Mouse (Mus musculus): ENCODE measurements around the gene Gm49395. TPM values are rescaled to one million over a fixed set of nuclear protein-coding genes. Genes with fewer than 3 reads are reported as not detected.

Gm49395 gene
- polyA plus RNA-seq, 1 experiment from 2014 or later = 2.0 TPM

GRCm38 (mm10) chr13:115037304-115037703 is 64.4 kb downstream of the Gm49395 start:
- 81% methylated on average over 4 of the region's 4 CpGs for WGBS
- Histone ChIP-seq H3K27me3 (no peaks in the 10 kb centered on the region), H3K4me1 (no peaks in the 10 kb centered on the region), H3K27ac (replicated peaks) (no peak overlapping the region), H3K36me3 (no peaks in the 10 kb centered on the region), H3K9me3 (no peaks in the 10 kb centered on the region), H3K4me3 (no peak overlapping the region), H3K4me2 (replicated peaks) (no peak overlapping the region), H3K9ac (replicated peaks) (no peak overlapping the region)
- ATAC-seq (ENCODE audit: low FRiP score, low read depth) = no peak

GRCm38 (mm10) chr13:115035387-115035786 is 66.3 kb downstream of the Gm49395 start:
- Histone ChIP-seq H3K9me3 (no peaks in the 10 kb centered on the region), H3K9ac (replicated peaks) (no peak overlapping the region), H3K27ac (replicated peaks) (no peak overlapping the region), H3K4me1 (no peaks in the 10 kb centered on the region), H3K27me3 (no peaks in the 10 kb centered on the region), H3K36me3 (no peaks in the 10 kb centered on the region), H3K4me2 (replicated peaks) (no peak overlapping the region), H3K4me3 (no peak overlapping the region)
- ATAC-seq (ENCODE audit: low FRiP score, low read depth) = no peak
- WGBS = 81% methylated on average over 8 of the region's 8 CpGs

GRCm38 (mm10) chr13:115033135-115033534 is 68.6 kb downstream of the Gm49395 start:
- Histone ChIP-seq H3K4me3 (no peak overlapping the region), H3K9ac (replicated peaks) (no peak overlapping the region), H3K4me1 (no peaks in the 10 kb centered on the region), H3K36me3 (no peaks in the 10 kb centered on the region), H3K27me3 (no peaks in the 10 kb centered on the region), H3K4me2 (replicated peaks) (no peak overlapping the region), H3K27ac (replicated peaks) (no peak overlapping the region), H3K9me3 (no peaks in the 10 kb centered on the region)
- ATAC-seq (ENCODE audit: low FRiP score, low read depth) = no peak
- 84% methylated on average over 2 of the region's 2 CpGs for WGBS

GRCm38 (mm10) chr13:115031177-115032000 is 70.3 kb downstream of the Gm49395 start:
- Histone ChIP-seq H3K27me3 (no peaks in the 10 kb centered on the region), H3K9me3 (no peaks in the 10 kb centered on the region), H3K27ac (replicated peaks) (no peak overlapping the region), H3K4me1 (no peaks in the 10 kb centered on the region), H3K36me3 (no peaks in the 10 kb centered on the region), H3K4me2 (replicated peaks) (no peak overlapping the region), H3K9ac (replicated peaks) (no peak overlapping the region), H3K4me3 (no peak overlapping the region)
- ATAC-seq (ENCODE audit: low FRiP score, low read depth) = no peak
- 91% methylated on average over 17 of the region's 17 CpGs for WGBS

GRCm38 (mm10) chr13:115025394-115025793 is 76.3 kb downstream of the Gm49395 start:
- no peak for ATAC-seq (ENCODE audit: low FRiP score, low read depth)
- Histone ChIP-seq H3K4me1 (no peaks in the 10 kb centered on the region), H3K9ac (replicated peaks) (no peak overlapping the region), H3K4me2 (replicated peaks) (no peak overlapping the region), H3K4me3 (no peak overlapping the region), H3K36me3 (no peaks in the 10 kb centered on the region), H3K27me3 (no peaks in the 10 kb centered on the region), H3K9me3 (no peaks in the 10 kb centered on the region), H3K27ac (replicated peaks) (no peak overlapping the region)
- WGBS = 82% methylated on average over 3 of the region's 3 CpGs

GRCm38 (mm10) chr13:115022117-115022787 is 79.5 kb downstream of the Gm49395 start:
- no peak overlapping the region for H3K27ac ChIP-seq (replicated peaks)
- no peak for ATAC-seq (ENCODE audit: low FRiP score, low read depth)
- 90% methylated on average over 6 of the region's 6 CpGs for WGBS

GRCm38 (mm10) chr13:115021411-115021810 is 80.3 kb downstream of the Gm49395 start:
- ATAC-seq (ENCODE audit: low FRiP score, low read depth) = no peak
- Histone ChIP-seq H3K27ac (replicated peaks) (no peak overlapping the region), H3K4me1 (no peaks in the 10 kb centered on the region), H3K36me3 (no peaks in the 10 kb centered on the region), H3K4me2 (replicated peaks) (no peak overlapping the region), H3K27me3 (no peaks in the 10 kb centered on the region), H3K4me3 (no peak overlapping the region), H3K9ac (replicated peaks) (no peak overlapping the region), H3K9me3 (no peaks in the 10 kb centered on the region)
- 81% methylated on average over 10 of the region's 10 CpGs for WGBS

More at GRCm38 (mm10) chr13:115022117-115022787, 79.5 kb downstream of the Gm49395 start:
- Histone ChIP-seq H3K9me3 (no peaks in the 10 kb centered on the region), H3K9ac (replicated peaks) (no peak overlapping the region), H3K4me1 (no peaks in the 10 kb centered on the region), H3K4me3 (no peak overlapping the region), H3K27me3 (no peaks in the 10 kb centered on the region), H3K36me3 (no peaks in the 10 kb centered on the region), H3K4me2 (replicated peaks) (no peak overlapping the region)

- 93% methylated on average over 4 of the region's 4 CpGs for WGBS
- H3K4me2 ChIP-seq (replicated peaks) = no peak overlapping the region
- H3K4me1 ChIP-seq = no peaks in the 10 kb centered on the region
- no peaks in the 10 kb centered on the region for H3K27me3 ChIP-seq
- ATAC-seq (ENCODE audit: low FRiP score, low read depth) = no peak
- no peak overlapping the region for H3K9ac ChIP-seq (replicated peaks)
- H3K9me3 ChIP-seq = no peaks in the 10 kb centered on the region
- no peaks in the 10 kb centered on the region for H3K36me3 ChIP-seq
- H3K4me3 ChIP-seq = no peak overlapping the region
- H3K27ac ChIP-seq (replicated peaks) = no peak overlapping the region
These were observed 81.0 kb downstream of the Gm49395 start for GRCm38 (mm10) chr13:115020727-115021126.

GRCm38 (mm10) chr13:115017545-115017944 is 84.2 kb downstream of the Gm49395 start:
- no peak for ATAC-seq (ENCODE audit: low FRiP score, low read depth)
- Histone ChIP-seq H3K9ac (replicated peaks) (no peak overlapping the region), H3K4me2 (replicated peaks) (no peak overlapping the region), H3K4me1 (no peaks in the 10 kb centered on the region), H3K36me3 (no peaks in the 10 kb centered on the region), H3K27ac (replicated peaks) (no peak overlapping the region), H3K27me3 (no peaks in the 10 kb centered on the region), H3K9me3 (no peaks in the 10 kb centered on the region), H3K4me3 (no peak overlapping the region)
- WGBS = 92% methylated on average over 9 of the region's 9 CpGs

GRCm38 (mm10) chr13:115011547-115011946 is 90.2 kb downstream of the Gm49395 start:
- Histone ChIP-seq H3K9ac (replicated peaks) (no peak overlapping the region), H3K36me3 (no peaks in the 10 kb centered on the region), H3K27ac (replicated peaks) (no peak overlapping the region), H3K9me3 (no peaks in the 10 kb centered on the region), H3K4me2 (replicated peaks) (no peak overlapping the region), H3K4me1 (peaks cover under 1% of the 10 kb centered on the region; the same call in 1 of the 2 replicates), H3K27me3 (no peaks in the 10 kb centered on the region), H3K4me3 (no peak overlapping the region)
- ATAC-seq (ENCODE audit: low FRiP score, low read depth) = no peak
- 60% methylated on average over 6 of the region's 6 CpGs for WGBS

- no peaks in the 10 kb centered on the region for H3K9me3 ChIP-seq
- H3K4me1 ChIP-seq = peaks cover 7% of the 10 kb centered on the region; the same call in 1 of the 2 replicates
- no peak overlapping the region for H3K27ac ChIP-seq (replicated peaks)
- H3K4me3 ChIP-seq = no peak overlapping the region
- WGBS = 38% methylated on average over 9 of the region's 9 CpGs
- no peak overlapping the region for H3K9ac ChIP-seq (replicated peaks)
- ATAC-seq (ENCODE audit: low FRiP score, low read depth) = no peak
- no peaks in the 10 kb centered on the region for H3K36me3 ChIP-seq
- H3K27me3 ChIP-seq = no peaks in the 10 kb centered on the region
- H3K4me2 ChIP-seq (replicated peaks) = no peak overlapping the region
These were observed 95.4 kb downstream of the Gm49395 start for GRCm38 (mm10) chr13:115006213-115006835.

GRCm38 (mm10) chr13:115005342-115005741 is 96.4 kb downstream of the Gm49395 start:
- no peak overlapping the region for H3K9ac ChIP-seq (replicated peaks)
- no peaks in the 10 kb centered on the region for H3K27me3 ChIP-seq
- H3K27ac ChIP-seq (replicated peaks) = no peak overlapping the region
- H3K4me3 ChIP-seq = no peak overlapping the region
- no peak for ATAC-seq (ENCODE audit: low FRiP score, low read depth)
- H3K4me1 ChIP-seq = peaks cover 7% of the 10 kb centered on the region; the same call in 1 of the 2 replicates
- H3K9me3 ChIP-seq = no peaks in the 10 kb centered on the region
- H3K4me2 ChIP-seq (replicated peaks) = no peak overlapping the region
- H3K36me3 ChIP-seq = no peaks in the 10 kb centered on the region
- WGBS = 86% methylated on average over 6 of the region's 6 CpGs
